Mouse (Mus musculus) thymus, adult 2 months (tissue): Measurements from ENCODE around the gene Etv5. TPM values are rescaled to one million over a fixed set of nuclear protein-coding genes. Genes with fewer than 3 reads are reported as not detected.
"Not testable (repeated sequence)": the region's sequence is repeated elsewhere in the genome, so short reads cannot be mapped to it uniquely, and the experiment has no call there.

Source experiments
- DNase-seq: peaks from one replicate; pipeline ENCODE4 v3.0.0; 2021
- H3K27ac ChIP-seq: fragments of 200-500 bp; 2 replicates; pipeline ENCODE4 v1.5.1; 2012; ENCODE audit warnings: low read length, control low read depth; ENCODE audit not compliant: control insufficient read depth, insufficient read depth
- H3K27me3 ChIP-seq: fragments of 200-500 bp; 2 replicates; pipeline ENCODE4 v1.6.1; 2012; ENCODE audit warnings: mild to moderate bottlenecking, low read length, moderate library complexity, mixed read lengths; ENCODE audit not compliant: control insufficient read depth, insufficient read depth
- H3K36me3 ChIP-seq: fragments of 200-500 bp; 2 replicates; pipeline ENCODE4 v1.6.1; 2012; ENCODE audit warnings: mild to moderate bottlenecking, low read length, moderate library complexity; ENCODE audit not compliant: control insufficient read depth, insufficient read depth
- H3K4me1 ChIP-seq: fragments of 200-500 bp; replicated peaks from 2 replicates; pipeline ENCODE4 v1.6.1; 2012; ENCODE audit warnings: low read length; ENCODE audit not compliant: control insufficient read depth, insufficient read depth
- H3K4me3 ChIP-seq: fragments of 200-500 bp; 2 replicates; pipeline ENCODE4 v1.5.1; 2012; ENCODE audit warnings: mild to moderate bottlenecking, low read length, control low read depth, moderate library complexity; ENCODE audit not compliant: control insufficient read depth, insufficient read depth
- CTCF ChIP-seq: fragments of 200-500 bp; IDR thresholded peaks from 2 replicates; pipeline ENCODE4 v1.5.1; 2012; ENCODE audit warnings: mild to moderate bottlenecking, control low read depth, low read length, moderate library complexity, borderline replicate concordance; ENCODE audit not compliant: control insufficient read depth, poor library complexity, insufficient read depth; ENCODE audit errors: extremely low read depth
- POLR2A ChIP-seq: fragments of 200-500 bp; IDR thresholded peaks from 2 replicates; pipeline ENCODE4 v1.6.1; 2012; ENCODE audit warnings: mild to moderate bottlenecking, low read length, control low read depth, moderate library complexity; ENCODE audit not compliant: control insufficient read depth, poor library complexity, insufficient read depth; ENCODE audit errors: extremely low read depth
- WGBS: fragments of 180-500 bp; shearing (Covaris S2); methylation state at CpG from one replicate; pipeline ENCODE4 v1.1.7; 2018; 5-methylcytosine and 5-hydroxymethylcytosine counted together
- polyA plus RNA-seq: library from polyadenylated mRNA; depleted of rRNA; stranded (reverse); fragments of >200 nt; gene quantifications from 2 replicates; pipeline ENCODE4 v1.2.3, GENCODE M21; 2012

Etv5 gene
- polyA plus RNA-seq, 1 experiment: 7.3 TPM

GRCm38 (mm10) chr16:22387731-22388130 lies 51.8 kb downstream of the Etv5 start:
- 10% methylated on average over 6 of the region's 6 CpGs for WGBS
- TF ChIP-seq POLR2A (no peak), CTCF (no peak)
- peak; percentile 11 for DNase-seq
- no peak overlapping the region for H3K27ac ChIP-seq
- no peaks in the 10 kb centered on the region for H3K27me3 ChIP-seq
- H3K4me3 ChIP-seq: no peak overlapping the region
- no peaks in the 10 kb centered on the region for H3K36me3 ChIP-seq
- peaks cover 8% of the 10 kb centered on the region for H3K4me1 ChIP-seq

- H3K4me1 ChIP-seq, DNase-seq, H3K4me3 ChIP-seq, H3K27ac ChIP-seq, H3K36me3 ChIP-seq, H3K27me3 ChIP-seq: not testable (repeated sequence)
- 97% methylated on average over 6 of the region's 7 CpGs for WGBS
Observed at GRCm38 (mm10) chr16:22382018-22382417, 57.5 kb downstream of the Etv5 start.

GRCm38 (mm10) chr16:22380981-22381380 lies 58.5 kb downstream of the Etv5 start:
- H3K36me3 ChIP-seq: no peaks in the 10 kb centered on the region
- H3K27ac ChIP-seq: no peak overlapping the region
- 92% methylated on average over 8 of the region's 8 CpGs for WGBS
- TF ChIP-seq CTCF (no peak), POLR2A (no peak)
- DNase-seq: no peak
- H3K27me3 ChIP-seq: no peaks in the 10 kb centered on the region
- H3K4me3 ChIP-seq: no peak overlapping the region
- H3K4me1 ChIP-seq: peaks cover 3% of the 10 kb centered on the region; the same call in 1 of the 2 replicates

GRCm38 (mm10) chr16:22379986-22380385 lies 59.5 kb downstream of the Etv5 start:
- no peak for DNase-seq
- H3K27ac ChIP-seq: no peak overlapping the region
- WGBS: 91% methylated on average over 8 of the region's 8 CpGs

GRCm38 (mm10) chr16:22379342-22379741 lies 60.2 kb downstream of the Etv5 start:
- no peak for DNase-seq
- peaks cover 3% of the 10 kb centered on the region; the same call in 1 of the 2 replicates for H3K4me1 ChIP-seq
- no peak overlapping the region for H3K4me3 ChIP-seq
- WGBS: 96% methylated on average over 4 of the region's 4 CpGs
- H3K27ac ChIP-seq: no peak overlapping the region
- no peak for TF ChIP-seq POLR2A
- TF ChIP-seq CTCF: no peak
- H3K27me3 ChIP-seq: no peaks in the 10 kb centered on the region
- no peaks in the 10 kb centered on the region for H3K36me3 ChIP-seq

More at GRCm38 (mm10) chr16:22379986-22380385, 59.5 kb downstream of the Etv5 start:
- no peak for TF ChIP-seq POLR2A
- no peak for TF ChIP-seq CTCF
- no peaks in the 10 kb centered on the region for H3K36me3 ChIP-seq
- H3K4me3 ChIP-seq: no peak overlapping the region
- H3K4me1 ChIP-seq: peaks cover 3% of the 10 kb centered on the region; the same call in 1 of the 2 replicates
- H3K27me3 ChIP-seq: no peaks in the 10 kb centered on the region

GRCm38 (mm10) chr16:22377714-22378113 lies 61.8 kb downstream of the Etv5 start:
- 20% methylated on average over 3 of the region's 3 CpGs for WGBS
- no peaks in the 10 kb centered on the region for H3K27me3 ChIP-seq
- peaks cover 3% of the 10 kb centered on the region; the same call in 1 of the 2 replicates for H3K4me1 ChIP-seq
- no peak overlapping the region for H3K4me3 ChIP-seq
- TF ChIP-seq POLR2A: no peak
- TF ChIP-seq CTCF: no peak
- H3K36me3 ChIP-seq: no peaks in the 10 kb centered on the region
- no peak overlapping the region for H3K27ac ChIP-seq
- DNase-seq: no peak

GRCm38 (mm10) chr16:22374898-22375297 lies 64.6 kb downstream of the Etv5 start:
- Histone ChIP-seq H3K4me1 (peaks cover 3% of the 10 kb centered on the region; the same call in 1 of the 2 replicates), H3K36me3 (no peaks in the 10 kb centered on the region), H3K27me3 (no peaks in the 10 kb centered on the region), H3K27ac (no peak overlapping the region), H3K4me3 (no peak overlapping the region)
- 75% methylated on average over 2 of the region's 2 CpGs for WGBS
- no peak for TF ChIP-seq CTCF
- no peak for TF ChIP-seq POLR2A
- no peak for DNase-seq
